In genomic region chr7:44997940-44998428, GRCm38 (mm10) we compare ENCODE assay signal across 8 mouse cellular contexts. TPM values are rescaled to one million over a fixed set of nuclear protein-coding genes. Genes with fewer than 3 reads are reported as not detected.
DNase-seq lines count a peak whose midpoint lies in the region; ATAC-seq lines count a peak whose summit lies in the region.

No protein-coding gene starts in this region.

- H3K9ac ChIP-seq in kidney, embryonic 14.5 days (ENCODE audit: low read depth, low read length), result peak overlapping the region; percentile 77
- H3K9ac ChIP-seq in hindbrain, embryonic 13.5 days, result peak overlapping the region; percentile 87
- H3K9ac ChIP-seq in midbrain, embryonic 14.5 days (replicated peaks; ENCODE audit: low read length), result peak overlapping the region; percentile 71

- no peaks in the 10 kb centered on the region for H3K9me3 ChIP-seq in kidney, embryonic 14.5 days (ENCODE audit: control insufficient read depth, low read length)
- no peaks in the 10 kb centered on the region for H3K9me3 ChIP-seq in hindbrain, embryonic 13.5 days
- no peaks in the 10 kb centered on the region for H3K9me3 ChIP-seq in midbrain, embryonic 14.5 days (ENCODE audit: control insufficient read depth, low read length)

- peak overlapping the region; percentile 91 for H3K4me2 ChIP-seq in kidney, embryonic 14.5 days (replicated peaks; ENCODE audit: low read depth, low read length)
- peak overlapping the region; percentile 90 for H3K4me2 ChIP-seq in hindbrain, embryonic 13.5 days
- peak overlapping the region; percentile 92 for H3K4me2 ChIP-seq in midbrain, embryonic 14.5 days (ENCODE audit: low read length)

- no peak for DNase-seq in kidney, postnatal 10 days
- no peak for DNase-seq in midbrain, embryonic 14.5 days
- no peak for DNase-seq in left cerebral cortex, postnatal 10 days (ENCODE audit: extremely low spot score in 1 of 2, low spot score in 2 of 2)
- no peak for DNase-seq in urinary bladder, adult 18-20 months (ENCODE audit: low spot score in 2 of 2)

- H3K4me1 ChIP-seq in kidney, embryonic 14.5 days (ENCODE audit: control insufficient read depth, insufficient read depth, low read length), result peaks cover 28% of the 10 kb centered on the region
- H3K4me1 ChIP-seq in brown adipose tissue, adult 24 weeks (ENCODE audit: control insufficient read depth, insufficient read depth, insufficient read length, low read length), result peaks cover 10% of the 10 kb centered on the region
- H3K4me1 ChIP-seq in hindbrain, embryonic 13.5 days (replicated peaks), result peaks cover 35% of the 10 kb centered on the region
- H3K4me1 ChIP-seq in midbrain, embryonic 14.5 days (ENCODE audit: control insufficient read depth, insufficient read depth, low read length), result peaks cover 16% of the 10 kb centered on the region

- 4% methylated on average over 15 of the region's 15 CpGs for WGBS in kidney, embryonic 14.5 days
- 3% methylated on average over 15 of the region's 15 CpGs for WGBS in hindbrain, embryonic 13.5 days
- 4% methylated on average over 15 of the region's 15 CpGs for WGBS in midbrain, embryonic 14.5 days

- no peaks in the 10 kb centered on the region for H3K27me3 ChIP-seq in kidney, embryonic 14.5 days (ENCODE audit: control insufficient read depth, insufficient read depth, low read length)
- H3K27me3 ChIP-seq in hindbrain, embryonic 13.5 days, result no peaks in the 10 kb centered on the region
- no peaks in the 10 kb centered on the region for H3K27me3 ChIP-seq in midbrain, embryonic 14.5 days (ENCODE audit: control insufficient read depth, insufficient read depth, low read length)

- H3K27ac ChIP-seq in kidney, embryonic 14.5 days (ENCODE audit: low read depth, low read length), result peak overlapping the region; percentile 78
- H3K27ac ChIP-seq in brown adipose tissue, adult 24 weeks (replicated peaks; ENCODE audit: low read depth, low read length), result peak overlapping the region; percentile 93
- H3K27ac ChIP-seq in hindbrain, embryonic 13.5 days, result peak overlapping the region; percentile 87
- H3K27ac ChIP-seq in midbrain, embryonic 14.5 days (replicated peaks; ENCODE audit: low read depth, low read length), result peak overlapping the region; percentile 70

- intact Hi-C loops in left cerebral cortex, postnatal 10 days (cut with DNase I), result no loop called here

- peak; percentile 2; the same call in 1 of the 2 replicates for ATAC-seq in kidney, embryonic 14.5 days (ENCODE audit: low FRiP score, low TSS enrichment)
- ATAC-seq in hindbrain, embryonic 13.5 days (ENCODE audit: low FRiP score), result no peak; the same call in 1 of the 2 replicates
- ATAC-seq in midbrain, embryonic 14.5 days (ENCODE audit: low FRiP score, low TSS enrichment), result peak; percentile 15; the same call in 1 of the 2 replicates
- no peak for ATAC-seq in granulocyte monocyte progenitor cell, adult 5-6 weeks (replicated peaks; ENCODE audit: poor library complexity, severe bottlenecking)

- peak overlapping the region; percentile 79 for H3K4me3 ChIP-seq in kidney, embryonic 14.5 days (ENCODE audit: low read length)
- peak overlapping the region; percentile 85 for H3K4me3 ChIP-seq in brown adipose tissue, adult 24 weeks (ENCODE audit: insufficient read depth, low read depth, low read length)
- peak overlapping the region; percentile 63 for H3K4me3 ChIP-seq in hindbrain, embryonic 13.5 days
- peak overlapping the region; percentile 61 for H3K4me3 ChIP-seq in midbrain, embryonic 14.5 days (replicated peaks; ENCODE audit: low read depth, low read length)

- peaks cover 64% of the 10 kb centered on the region for H3K36me3 ChIP-seq in kidney, embryonic 14.5 days (ENCODE audit: control insufficient read depth, insufficient read depth, low read length)
- peaks cover 41% of the 10 kb centered on the region for H3K36me3 ChIP-seq in hindbrain, embryonic 13.5 days
- peaks cover 35% of the 10 kb centered on the region for H3K36me3 ChIP-seq in midbrain, embryonic 14.5 days (ENCODE audit: control insufficient read depth, insufficient read depth, low read length)

RNA-seq across cellular contexts. Expression of gene Bcl2l12, which starts 0.5 kb away (rescaled TPM):
- polyA plus RNA-seq in kidney, embryonic 14.5 days (2014; fragmentation: Nextera tagmentation; extraction: Ambion mirVana), result 54.9 and 71.1 TPM in 2 replicates
- 8.9 and 9.1 TPM in 2 replicates for polyA plus RNA-seq in brown adipose tissue, adult 24 weeks (2012; ENCODE audit: insufficient read depth, insufficient read length, missing spikeins)
- 16.2 and 19.7 TPM in 2 replicates for polyA plus RNA-seq in hindbrain, embryonic 13.5 days (2015; fragmentation: Nextera tagmentation; extraction: Ambion mirVana)
- 11.8 and 15.4 TPM in 2 replicates for polyA plus RNA-seq in midbrain, embryonic 14.5 days (2014; fragmentation: Nextera tagmentation; extraction: Ambion mirVana)
- total RNA-seq in left cerebral cortex, postnatal 10 days (2021), result 1 to 10 TPM; 3.8 to 5.1 TPM
- 19.4 and 57.9 TPM in 2 replicates for total RNA-seq in granulocyte monocyte progenitor cell, adult 5-6 weeks (2014; fragmentation: Nextera tagmentation)
- total RNA-seq in granulocyte monocyte progenitor cell, adult 5-6 weeks (2017), result 18.4 and 32.9 TPM in 2 replicates

RNA-seq across cellular contexts. Expression of gene Irf3, which starts 0.5 kb away (rescaled TPM):
- 66.2 and 81.6 TPM in 2 replicates for polyA plus RNA-seq in kidney, embryonic 14.5 days (2014; fragmentation: Nextera tagmentation; extraction: Ambion mirVana)
- polyA plus RNA-seq in brown adipose tissue, adult 24 weeks (2012; ENCODE audit: insufficient read depth, insufficient read length, missing spikeins), result 40.8 and 41.4 TPM in 2 replicates
- 66.7 and 68.3 TPM in 2 replicates for polyA plus RNA-seq in hindbrain, embryonic 13.5 days (2015; fragmentation: Nextera tagmentation; extraction: Ambion mirVana)
- 46.7 and 54.0 TPM in 2 replicates for polyA plus RNA-seq in midbrain, embryonic 14.5 days (2014; fragmentation: Nextera tagmentation; extraction: Ambion mirVana)
- total RNA-seq in left cerebral cortex, postnatal 10 days (2021), result 10 to 100 TPM; 25.5 to 32.2 TPM
- total RNA-seq in granulocyte monocyte progenitor cell, adult 5-6 weeks (2014; fragmentation: Nextera tagmentation), result 76.6 and 105 TPM in 2 replicates
- total RNA-seq in granulocyte monocyte progenitor cell, adult 5-6 weeks (2017), result 87.5 and 88.9 TPM in 2 replicates

RNA-seq across cellular contexts. Expression of gene Prmt1, which starts 11.6 kb away (rescaled TPM):
- polyA plus RNA-seq in kidney, embryonic 14.5 days (2014; fragmentation: Nextera tagmentation; extraction: Ambion mirVana), result 258 and 308 TPM in 2 replicates
- 47.1 and 73.7 TPM in 2 replicates for polyA plus RNA-seq in brown adipose tissue, adult 24 weeks (2012; ENCODE audit: insufficient read depth, insufficient read length, missing spikeins)
- 681 and 687 TPM in 2 replicates for polyA plus RNA-seq in hindbrain, embryonic 13.5 days (2015; fragmentation: Nextera tagmentation; extraction: Ambion mirVana)
- polyA plus RNA-seq in midbrain, embryonic 14.5 days (2014; fragmentation: Nextera tagmentation; extraction: Ambion mirVana), result 236 and 281 TPM in 2 replicates
- 100 to 1,000 TPM; 253 to 257 TPM for total RNA-seq in left cerebral cortex, postnatal 10 days (2021)
- total RNA-seq in granulocyte monocyte progenitor cell, adult 5-6 weeks (2014; fragmentation: Nextera tagmentation), result 104 and 115 TPM in 2 replicates
- 138 and 190 TPM in 2 replicates for total RNA-seq in granulocyte monocyte progenitor cell, adult 5-6 weeks (2017)

RNA-seq across cellular contexts. Expression of gene Scaf1, which starts 18.2 kb away (rescaled TPM):
- polyA plus RNA-seq in kidney, embryonic 14.5 days (2014; fragmentation: Nextera tagmentation; extraction: Ambion mirVana), result 46.5 and 54.0 TPM in 2 replicates
- polyA plus RNA-seq in brown adipose tissue, adult 24 weeks (2012; ENCODE audit: insufficient read depth, insufficient read length, missing spikeins), result 26.3 and 27.5 TPM in 2 replicates
- 42.4 and 45.2 TPM in 2 replicates for polyA plus RNA-seq in hindbrain, embryonic 13.5 days (2015; fragmentation: Nextera tagmentation; extraction: Ambion mirVana)
- 60.6 and 61.2 TPM in 2 replicates for polyA plus RNA-seq in midbrain, embryonic 14.5 days (2014; fragmentation: Nextera tagmentation; extraction: Ambion mirVana)
- total RNA-seq in left cerebral cortex, postnatal 10 days (2021), result 100 to 1,000 TPM; 156 to 160 TPM
- total RNA-seq in granulocyte monocyte progenitor cell, adult 5-6 weeks (2014; fragmentation: Nextera tagmentation), result 28.6 and 29.8 TPM in 2 replicates
- total RNA-seq in granulocyte monocyte progenitor cell, adult 5-6 weeks (2017), result 15.7 and 17.8 TPM in 2 replicates

RNA-seq across cellular contexts. Expression of gene Rras, which starts 19.8 kb away (rescaled TPM):
- polyA plus RNA-seq in kidney, embryonic 14.5 days (2014; fragmentation: Nextera tagmentation; extraction: Ambion mirVana), result 31.8 and 35.2 TPM in 2 replicates
- 76.5 and 82.6 TPM in 2 replicates for polyA plus RNA-seq in brown adipose tissue, adult 24 weeks (2012; ENCODE audit: insufficient read depth, insufficient read length, missing spikeins)
- 11.5 and 15.4 TPM in 2 replicates for polyA plus RNA-seq in hindbrain, embryonic 13.5 days (2015; fragmentation: Nextera tagmentation; extraction: Ambion mirVana)
- polyA plus RNA-seq in midbrain, embryonic 14.5 days (2014; fragmentation: Nextera tagmentation; extraction: Ambion mirVana), result 9.7 and 13.2 TPM in 2 replicates
- 1 to 10 TPM; 8.7 to 9.6 TPM for total RNA-seq in left cerebral cortex, postnatal 10 days (2021)
- 2.3 and 7.8 TPM in 2 replicates for total RNA-seq in granulocyte monocyte progenitor cell, adult 5-6 weeks (2014; fragmentation: Nextera tagmentation)
- total RNA-seq in granulocyte monocyte progenitor cell, adult 5-6 weeks (2017), result 1.0 and 1.4 TPM in 2 replicates

Comparison
In these comparisons a context has a peak if more than half of its experiments do, and no peak if none do; other contexts are left out.
1. ATAC-seq: peak in kidney, embryonic 14.5 days (single experiment) and midbrain, embryonic 14.5 days (single experiment); none in hindbrain, embryonic 13.5 days (single experiment) and granulocyte monocyte progenitor cell, adult 5-6 weeks (single experiment).
2. Peak in every context shown above with its lines, with median percentiles within 50 percentile points of each other: H3K27ac ChIP-seq, H3K4me2 ChIP-seq, H3K4me3 ChIP-seq and H3K9ac ChIP-seq.